Mouse (Mus musculus) cerebellum, adult 2 months (tissue): ENCODE measurements around the gene 2310033P09Rik.

Experiments used
- CTCF ChIP-seq: fragments of 200-500 bp; IDR thresholded peaks from 2 replicates; pipeline ENCODE4 v1.5.1; 2011; ENCODE audit warnings: low read depth, mild to moderate bottlenecking, control low read depth, low read length, moderate library complexity, borderline replicate concordance; ENCODE audit not compliant: insufficient read depth
- POLR2A ChIP-seq: fragments of 200-500 bp; IDR thresholded peaks from 2 replicates; pipeline ENCODE4 v1.6.1; 2011; ENCODE audit warnings: low read length, control low read depth, borderline replicate concordance; ENCODE audit not compliant: insufficient read depth

GRCm38 (mm10) chr11:59164384-59164783 lies 43.7 kb upstream of the 2310033P09Rik start:
- no peak for TF ChIP-seq POLR2A
- no peak for TF ChIP-seq CTCF
